Mouse (Mus musculus) erythroblast, adult 5-6 weeks (primary cell): ENCODE results near the gene Elf3. TPM values are rescaled to one million over a fixed set of nuclear protein-coding genes. Genes with fewer than 3 reads are reported as not detected.
"Not testable (repeated sequence)": the region's sequence is repeated elsewhere in the genome, so short reads cannot be mapped to it uniquely, and the experiment has no call there.

Source experiments
- ATAC-seq: replicated peaks from 2 replicates; pipeline ENCODE4 v1.8.0; 2016; ENCODE audit warnings: moderate number of reproducible peaks, mild to moderate bottlenecking, moderate TSS enrichment, inconsistent platforms; ENCODE audit not compliant: poor library complexity, low FRiP score, severe bottlenecking
- total RNA-seq, 2 experiments: library from RNA; stranded (forward) in 1 of 2; stranded (reverse) in 1 of 2; fragments of 150-400 nt in 1 of 2; fragments of 200-764, 138-1000 nt in 1 of 2; gene quantifications; 2 replicates each; pipeline versions ENCODE4 v1.2.3 to v1.2.4; 2015 to 2017; ENCODE audit warnings: low replicate concordance in 2 of 2

Elf3 gene
- total RNA-seq, 2 experiments from 2014 or later = not detected

DNA sequence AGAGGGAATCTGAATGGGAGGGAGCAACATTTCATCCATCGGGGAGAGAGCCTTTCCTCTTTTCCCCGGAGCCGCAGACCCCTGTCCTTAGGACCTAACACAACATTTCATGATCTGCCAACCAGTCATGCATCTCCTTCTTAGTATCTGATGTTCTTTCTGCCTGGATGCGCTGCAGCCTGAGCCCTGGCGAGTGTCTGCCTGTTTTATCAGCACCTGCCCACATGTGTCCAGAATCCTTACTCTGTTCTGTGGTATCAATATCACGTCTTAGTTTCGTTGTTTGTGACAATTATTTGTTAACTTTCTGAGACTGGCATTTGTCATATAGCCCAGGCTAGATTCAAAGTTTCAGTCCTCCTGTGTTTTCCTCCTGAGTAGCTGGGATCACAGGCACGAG, 14.4 kb downstream of the Elf3 start:
- ATAC-seq = no peak

DNA sequence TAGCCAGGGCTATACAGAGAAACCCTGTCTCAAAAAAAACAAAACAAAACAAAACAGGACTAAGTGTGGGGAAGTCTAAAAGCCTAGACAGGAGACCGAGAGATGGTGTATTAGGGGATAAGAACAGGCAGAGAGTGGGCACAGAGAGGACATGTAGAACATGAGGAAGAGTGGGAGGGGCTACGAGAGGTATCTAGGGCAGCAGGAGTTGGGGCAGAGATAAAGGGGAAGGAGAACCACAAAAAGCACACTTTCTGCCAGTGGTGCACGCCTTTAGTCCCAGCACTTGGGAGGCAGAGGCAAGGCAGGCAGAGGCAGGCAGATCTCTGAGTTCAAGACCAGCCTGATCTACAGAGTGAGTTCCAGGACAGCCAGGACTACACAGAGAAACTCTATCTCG, 18.2 kb downstream of the Elf3 start:
- peak; percentile 63 for ATAC-seq

DNA sequence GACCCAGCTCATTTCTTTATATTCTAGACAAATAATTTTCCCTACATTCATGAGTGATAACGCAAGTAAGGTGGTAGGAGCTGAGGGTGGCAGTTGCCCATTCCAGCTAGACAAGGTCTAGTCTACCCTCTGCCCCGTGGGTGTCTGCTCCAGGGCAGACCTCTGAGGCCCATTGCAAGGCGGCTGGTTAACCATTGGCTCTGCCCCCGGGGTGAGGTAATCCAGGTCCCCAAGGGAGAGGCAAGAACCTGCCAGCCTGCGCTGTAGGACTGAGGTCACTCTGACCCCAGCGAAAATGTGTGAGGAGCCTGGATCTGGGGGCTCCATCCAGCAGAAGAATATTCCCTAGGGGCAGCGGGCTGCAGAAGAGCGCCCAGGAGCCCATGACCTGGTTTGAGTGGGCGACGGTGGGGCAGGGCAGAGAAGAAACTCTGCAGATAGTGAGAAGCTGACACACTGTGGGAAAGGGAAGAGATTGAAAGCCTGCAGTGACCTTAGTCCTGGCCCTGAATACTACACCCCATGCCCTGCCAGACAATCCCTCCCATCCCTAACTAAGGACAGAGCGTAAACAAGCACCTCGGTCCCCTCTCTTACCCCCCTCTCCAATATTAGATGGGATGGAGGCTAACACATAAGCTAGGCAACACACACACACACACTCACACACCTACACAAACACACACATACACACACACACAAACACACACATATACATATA, 21.1 kb downstream of the Elf3 start:
- no peak for ATAC-seq

DNA sequence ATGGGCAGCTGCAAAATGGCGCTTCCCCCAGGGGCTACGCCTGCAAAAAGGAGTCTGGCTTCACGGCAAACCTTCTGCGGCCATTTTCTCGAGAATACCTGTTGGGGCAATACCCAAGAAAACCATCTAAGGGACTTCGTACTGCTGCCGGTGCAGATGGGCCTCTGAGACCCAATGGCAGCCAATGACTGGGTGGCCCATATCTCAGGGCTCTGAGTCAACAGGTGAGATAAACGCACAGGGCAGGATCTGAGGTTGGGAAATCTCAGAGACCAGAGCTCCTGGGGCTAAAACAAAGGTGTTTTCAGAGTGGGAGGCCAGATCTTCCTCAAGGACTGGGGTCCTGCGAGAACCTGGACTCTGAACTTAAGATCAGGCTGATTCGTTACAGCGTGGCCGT, 23.6 kb downstream of the Elf3 start:
- ATAC-seq = no peak

DNA sequence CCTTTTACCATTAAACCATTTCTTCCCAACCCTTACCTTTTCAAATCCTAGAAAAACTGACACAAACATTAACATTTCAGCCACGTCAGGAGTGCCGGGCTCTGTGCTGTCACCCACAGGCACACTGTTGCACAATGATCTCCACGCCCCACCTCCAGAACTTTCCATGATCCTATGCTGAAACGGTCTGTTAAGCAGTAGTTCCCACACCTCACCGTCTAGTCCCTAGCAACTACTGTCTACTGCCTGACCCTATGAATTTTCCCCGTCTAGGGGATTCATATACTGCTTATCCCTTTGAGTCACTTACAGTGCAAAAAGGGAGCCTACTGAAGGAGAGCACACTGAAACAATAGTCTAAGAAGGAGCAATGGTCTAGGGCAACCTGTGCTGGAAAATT, 24.4 kb downstream of the Elf3 start:
- no peak for ATAC-seq

DNA sequence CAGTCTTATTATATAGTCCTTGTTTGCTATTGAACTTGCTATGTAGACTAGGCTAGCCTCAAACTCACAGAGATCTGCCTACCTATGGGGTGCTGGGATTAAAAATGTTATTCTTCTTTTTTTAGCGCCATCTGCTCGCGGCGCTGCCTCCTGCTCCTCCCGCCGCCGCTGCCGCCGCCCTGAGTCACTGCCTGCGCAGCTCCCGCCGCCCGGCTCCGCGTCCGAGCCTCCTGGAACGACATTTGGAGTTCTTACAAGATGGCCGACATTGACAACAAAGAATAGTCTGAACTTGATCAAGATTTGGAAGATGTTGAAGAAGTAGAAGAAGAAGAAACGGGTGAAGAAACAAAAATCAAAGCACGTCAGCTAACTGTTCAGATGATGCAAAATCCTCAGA, 26.5 kb downstream of the Elf3 start:
- not testable (repeated sequence) for ATAC-seq

DNA sequence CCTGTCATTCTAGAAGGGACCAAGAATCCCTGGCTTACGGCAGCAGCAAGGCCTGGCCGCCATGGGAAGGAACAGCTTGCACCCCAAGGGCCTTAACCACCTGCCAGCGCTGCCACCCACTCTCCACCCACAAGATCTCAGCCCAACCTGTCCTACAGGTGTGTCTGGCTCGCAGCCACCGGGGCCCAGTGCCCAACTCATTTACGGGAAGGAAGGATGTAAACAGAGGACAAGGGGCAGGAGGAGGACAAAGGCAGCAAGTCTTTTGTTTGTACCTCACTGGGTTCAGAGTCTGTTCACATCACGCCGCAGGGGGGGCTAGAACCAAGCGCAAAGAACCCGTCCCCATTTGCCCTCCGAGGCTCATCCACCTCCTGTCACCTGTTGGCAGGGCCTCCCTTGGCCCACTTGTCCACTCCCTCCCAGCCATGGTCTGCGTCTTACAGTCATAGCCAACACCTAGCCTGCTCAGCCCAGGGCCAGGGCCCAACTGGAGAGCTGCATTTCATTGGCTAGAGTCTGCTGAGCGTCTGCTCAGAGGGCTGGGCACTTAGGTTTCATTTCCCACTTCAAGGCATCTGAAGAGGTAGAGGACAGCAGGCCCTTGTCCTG, 30.9 kb downstream of the Elf3 start:
- no peak for ATAC-seq

GRCm38 (mm10) chr1:135224981-135225604, 33.3 kb downstream of the Elf3 start:
- no peak for ATAC-seq

GRCm38 (mm10) chr1:135224147-135224546, 34.2 kb downstream of the Elf3 start:
- ATAC-seq = no peak

DNA sequence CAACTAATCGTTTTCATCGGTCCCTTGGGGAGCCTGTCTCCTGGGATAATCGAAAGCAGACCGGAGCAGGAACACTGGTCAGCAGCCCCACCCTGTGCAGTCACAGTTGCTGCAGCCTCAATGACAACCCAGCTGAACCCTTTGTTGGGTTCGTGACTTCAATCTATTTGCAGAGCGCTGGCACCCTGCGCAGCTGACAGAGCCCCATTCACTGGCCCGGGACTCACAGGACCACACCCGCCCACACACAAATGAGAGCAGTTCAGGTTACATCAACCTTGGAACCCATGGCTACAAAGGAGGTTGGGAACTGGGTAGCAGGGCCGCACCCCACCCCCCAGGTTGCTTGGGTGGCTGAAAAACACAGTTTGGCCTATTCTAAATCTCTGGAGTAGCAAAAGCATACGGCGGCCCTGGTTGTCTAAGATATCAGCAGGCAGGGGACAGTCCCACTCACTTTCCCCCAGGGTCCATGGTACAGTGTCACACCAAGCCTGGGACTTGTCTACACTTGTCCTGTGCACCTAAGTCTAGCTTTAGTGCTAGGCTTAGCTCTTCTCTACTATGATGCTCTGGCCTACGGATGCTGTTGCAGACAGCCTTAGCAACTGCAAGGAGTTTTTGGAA, 40.6 kb downstream of the Elf3 start:
- no peak for ATAC-seq

- ATAC-seq = no peak
These were observed 44.4 kb downstream of the Elf3 start for GRCm38 (mm10) chr1:135213772-135214640.

DNA sequence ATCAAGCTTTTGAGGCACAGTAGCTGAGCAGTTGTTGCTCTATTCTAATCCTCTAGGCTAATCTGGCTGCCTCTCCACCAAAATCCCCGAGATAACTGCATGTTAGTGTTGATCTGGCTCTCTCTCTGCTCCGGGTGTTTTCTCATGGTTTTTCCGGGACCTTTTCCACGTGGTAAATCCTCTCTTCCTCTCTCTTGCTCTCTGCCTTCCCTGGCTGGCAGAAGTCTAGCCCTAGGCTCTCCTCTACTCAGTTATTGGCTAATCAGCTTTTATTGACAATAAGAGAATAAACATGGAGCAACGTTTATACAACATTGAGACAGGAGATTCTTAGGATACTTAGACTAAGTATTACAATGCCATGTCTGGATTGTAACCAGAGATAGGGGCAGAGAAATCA, 47.9 kb downstream of the Elf3 start:
- no peak for ATAC-seq

- ATAC-seq = peak; percentile 41; the same call in 1 of the 2 replicates
These were observed 49.7 kb downstream of the Elf3 start for GRCm38 (mm10) chr1:135208716-135209115.

DNA sequence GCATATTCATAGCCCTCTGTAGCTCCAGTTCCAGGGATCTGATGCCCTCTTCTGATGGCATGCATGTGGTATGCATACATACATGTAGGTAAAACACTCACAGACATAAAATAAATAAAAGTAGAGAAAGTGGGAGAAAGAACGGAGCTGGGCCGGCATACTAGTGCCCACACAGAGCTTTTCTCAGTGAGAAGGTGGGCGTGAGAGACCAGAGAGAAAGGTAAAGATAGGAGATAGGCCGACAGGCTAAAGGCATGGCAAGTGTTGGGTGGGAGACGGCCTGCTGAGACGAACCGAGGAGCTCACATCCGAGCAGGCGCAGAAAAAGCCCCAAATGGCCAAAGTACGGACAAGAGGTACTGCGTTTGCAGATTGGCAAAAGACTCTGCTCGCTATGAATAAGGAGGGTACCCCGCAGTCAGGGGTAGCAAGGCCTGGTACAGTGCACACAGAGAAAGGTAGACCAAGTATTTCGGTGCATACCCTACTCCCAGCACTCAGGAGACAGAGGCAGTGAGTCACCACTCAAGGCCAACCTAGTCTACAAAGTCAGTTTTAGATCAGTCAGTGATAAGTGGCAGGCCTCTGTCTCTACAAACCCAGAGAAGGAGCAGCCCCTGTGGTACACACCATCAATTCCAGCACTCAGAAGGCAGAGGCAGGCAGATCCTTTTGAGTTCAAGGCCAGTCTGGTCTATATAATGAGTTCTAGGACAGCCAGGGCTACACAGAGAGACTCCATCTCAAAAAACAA, 51.6 kb downstream of the Elf3 start:
- no peak for ATAC-seq

- ATAC-seq = no peak
These were observed 53.1 kb downstream of the Elf3 start for GRCm38 (mm10) chr1:135205257-135205656.

GRCm38 (mm10) chr1:135204196-135205126, 53.9 kb downstream of the Elf3 start:
- peak; percentile 78 for ATAC-seq
